Mouse (Mus musculus): ENCODE measurements around the gene Ankfy1.
"Not testable (repeated sequence)": the region's sequence is repeated elsewhere in the genome, so short reads cannot be mapped to it uniquely, and the experiment has no call there.

Ankfy1 gene

GRCm38 (mm10) chr11:72689551-72690510 lies at the start of gene Ankfy1:
Gene Ankfy1, plus strand, starts transcription at chr11:72690006.
- peak; percentile 97 to 99 for DNase-seq

GRCm38 (mm10) chr11:72642730-72643129 lies 47.1 kb upstream of the Ankfy1 start:
- no peak for DNase-seq

GRCm38 (mm10) chr11:72645386-72645785 lies 44.4 kb upstream of the Ankfy1 start:
- DNase-seq = no peak

GRCm38 (mm10) chr11:72650347-72650746 lies 39.5 kb upstream of the Ankfy1 start:
- DNase-seq = no peak

- DNase-seq = no peak
Measured at GRCm38 (mm10) chr11:72659918-72660317, 29.9 kb upstream of the Ankfy1 start.

GRCm38 (mm10) chr11:72660359-72660758 lies 29.4 kb upstream of the Ankfy1 start:
- no peak for DNase-seq

GRCm38 (mm10) chr11:72664641-72665040 lies 25.2 kb upstream of the Ankfy1 start:
- DNase-seq = no peak

GRCm38 (mm10) chr11:72670634-72671033 lies 19.2 kb upstream of the Ankfy1 start:
- no peak for DNase-seq

GRCm38 (mm10) chr11:72671294-72671988 lies 18.4 kb upstream of the Ankfy1 start:
- no peak for DNase-seq

- no peak for DNase-seq
Measured at GRCm38 (mm10) chr11:72672438-72672837, 17.4 kb upstream of the Ankfy1 start.

GRCm38 (mm10) chr11:72675280-72675679 lies 14.5 kb upstream of the Ankfy1 start:
- DNase-seq = no peak

GRCm38 (mm10) chr11:72680726-72681125 lies 9.1 kb upstream of the Ankfy1 start:
- no peak for DNase-seq

GRCm38 (mm10) chr11:72683402-72683801 lies 6.4 kb upstream of the Ankfy1 start:
- no peak for DNase-seq

GRCm38 (mm10) chr11:72686697-72687096 lies 3.1 kb upstream of the Ankfy1 start:
- no peak for DNase-seq

- no peak for DNase-seq
Measured at GRCm38 (mm10) chr11:72688242-72688641, 1.6 kb upstream of the Ankfy1 start.

GRCm38 (mm10) chr11:72689115-72689514 lies 691 bp upstream of the Ankfy1 start:
- no peak for DNase-seq

- DNase-seq = no peak
Measured at GRCm38 (mm10) chr11:72692353-72692752, 2.5 kb downstream of the Ankfy1 start.

GRCm38 (mm10) chr11:72695025-72695424 lies 5.2 kb downstream of the Ankfy1 start:
- DNase-seq = no peak

- no peak for DNase-seq
Measured at GRCm38 (mm10) chr11:72696368-72696971, 6.7 kb downstream of the Ankfy1 start.

GRCm38 (mm10) chr11:72697323-72697722 lies 7.5 kb downstream of the Ankfy1 start:
- DNase-seq = no peak

- DNase-seq = not testable (repeated sequence)
Measured at GRCm38 (mm10) chr11:72705111-72705510, 15.3 kb downstream of the Ankfy1 start.

- DNase-seq = no peak
Measured at GRCm38 (mm10) chr11:72712721-72713120, 22.9 kb downstream of the Ankfy1 start.

GRCm38 (mm10) chr11:72718161-72718560 lies 28.4 kb downstream of the Ankfy1 start:
- DNase-seq = no peak

Data from thymus, postnatal 36 days (tissue).